Mouse (Mus musculus) mesoderm, embryonic 11.5 days (tissue): Measurements from ENCODE around the gene Hyal1.

Source experiments
- DNase-seq: peaks from one replicate; pipeline ENCODE4 v3.0.0-alpha.2; 2012; ENCODE audit warnings: low read depth, low spot score

The Hyal1 gene

DNA sequence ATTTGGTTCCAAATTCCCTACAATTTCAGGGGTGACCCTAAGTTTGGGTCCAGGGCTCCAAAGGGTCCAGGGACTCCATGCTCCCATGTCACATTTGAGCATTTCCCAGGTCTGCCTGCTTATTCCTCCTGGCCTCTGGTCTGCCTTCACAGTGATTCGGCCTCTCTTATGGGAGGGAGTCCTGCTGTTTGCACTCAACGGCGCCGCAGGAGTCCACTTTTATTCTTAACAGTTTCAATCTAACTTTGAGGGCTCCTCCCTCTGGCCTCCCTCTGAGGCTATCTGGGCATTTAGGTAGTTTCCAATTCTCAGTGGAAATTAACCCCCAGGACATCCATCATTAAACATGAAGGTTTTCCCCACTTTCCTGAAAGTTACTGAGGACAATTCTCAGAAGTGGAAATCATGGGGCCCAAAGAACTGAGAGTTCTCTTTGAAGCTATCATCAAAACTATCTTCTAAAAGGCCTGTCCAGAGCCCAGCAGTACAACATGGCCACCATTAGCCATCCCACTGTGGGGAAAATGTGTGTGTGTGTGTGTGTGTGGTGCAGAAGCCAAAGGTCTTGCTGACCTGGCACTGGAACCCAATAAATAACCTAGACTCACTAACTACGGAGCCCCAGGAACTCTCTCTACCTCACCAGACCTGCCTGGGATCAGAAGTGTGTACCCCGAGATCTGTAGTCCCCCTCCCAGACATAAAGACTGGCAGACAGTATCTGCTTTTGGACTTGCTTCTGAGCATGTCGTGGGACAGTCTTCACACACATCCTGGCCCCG, 17.7 kb downstream of the Hyal1 start:
- DNase-seq: no peak

DNA sequence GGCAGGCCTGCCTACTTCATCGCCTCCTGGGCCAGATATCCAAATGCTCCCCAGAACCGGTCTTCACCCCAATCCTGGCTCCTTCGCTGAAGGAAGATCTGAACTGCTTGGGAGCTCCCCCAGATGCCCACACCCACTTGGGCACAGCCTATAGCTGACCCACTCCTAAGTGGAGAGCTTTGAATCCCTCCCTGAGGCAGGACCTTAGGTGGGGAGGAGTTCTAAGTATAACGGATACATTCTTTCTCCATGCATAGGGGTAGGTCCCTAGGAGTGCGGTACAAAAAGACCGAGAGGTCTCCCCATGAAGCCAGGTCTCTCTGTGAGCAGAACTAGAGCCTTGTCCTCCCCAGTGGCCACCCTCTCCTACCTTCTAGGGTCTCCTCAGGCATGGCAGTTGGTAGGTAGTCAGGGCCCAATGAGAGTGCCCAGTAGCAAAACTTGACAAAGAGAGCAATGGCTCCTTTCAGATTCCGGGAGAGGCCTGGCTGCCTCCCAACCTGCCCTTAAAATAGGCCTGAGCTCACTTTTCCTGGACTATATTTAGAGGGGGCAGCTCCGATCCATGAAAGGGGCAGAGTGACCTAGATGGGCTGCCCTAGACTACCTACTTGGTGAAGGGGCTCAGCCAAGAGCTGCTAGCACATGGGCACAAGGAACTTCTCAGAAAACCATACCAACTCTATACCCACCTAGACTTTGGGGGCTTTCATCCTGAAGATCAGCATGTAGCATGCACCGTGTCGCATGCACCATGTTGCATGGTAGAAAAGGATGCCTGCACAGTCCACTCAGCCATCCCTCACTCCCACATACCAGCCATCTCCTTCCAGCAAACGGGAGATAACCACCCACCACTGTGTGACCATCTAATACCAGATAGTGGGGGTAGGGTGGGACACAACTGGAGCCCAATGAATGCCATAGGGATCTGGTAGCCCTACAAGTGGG, 20.2 kb downstream of the Hyal1 start:
- DNase-seq: no peak

DNA sequence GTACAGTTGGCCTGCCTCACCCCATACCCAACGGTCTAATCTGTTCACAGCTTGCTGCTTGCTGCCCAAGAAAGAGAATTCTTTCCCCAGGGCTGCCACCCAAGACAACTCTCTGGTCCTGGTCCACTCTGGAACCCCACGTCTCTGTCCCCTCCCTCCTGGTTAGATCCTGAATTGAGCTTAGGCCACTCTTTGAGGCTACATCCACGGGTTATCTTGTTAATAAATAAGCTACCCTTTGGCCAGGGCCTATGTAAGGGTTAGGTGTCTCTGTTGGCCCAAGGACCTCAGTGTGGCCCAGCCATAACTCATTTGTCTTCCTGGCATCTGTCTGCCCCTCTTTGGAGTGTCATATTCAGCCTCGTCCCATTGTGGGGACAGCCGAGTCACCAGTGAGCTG, 21.7 kb downstream of the Hyal1 start:
- no peak for DNase-seq

DNA sequence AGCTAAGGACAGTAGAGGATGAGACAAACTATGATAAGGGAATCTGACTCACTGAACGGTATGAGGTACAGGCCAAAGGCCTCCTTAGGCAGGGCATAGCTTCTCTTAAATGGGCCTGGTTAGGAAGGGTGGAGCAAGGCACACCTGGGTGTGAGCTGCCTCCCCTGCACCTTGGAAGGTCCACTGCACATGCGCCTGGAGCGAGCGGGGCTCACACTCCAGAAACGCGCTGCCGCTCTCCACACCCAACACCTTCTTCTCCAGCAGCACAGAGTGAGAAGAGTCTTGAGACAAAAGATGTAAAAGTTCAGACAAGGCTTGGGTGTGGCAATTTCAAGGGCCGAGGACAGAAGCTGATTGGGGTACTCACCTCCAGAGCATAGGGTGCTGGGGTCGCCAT, 22.7 kb downstream of the Hyal1 start:
- DNase-seq: no peak

DNA sequence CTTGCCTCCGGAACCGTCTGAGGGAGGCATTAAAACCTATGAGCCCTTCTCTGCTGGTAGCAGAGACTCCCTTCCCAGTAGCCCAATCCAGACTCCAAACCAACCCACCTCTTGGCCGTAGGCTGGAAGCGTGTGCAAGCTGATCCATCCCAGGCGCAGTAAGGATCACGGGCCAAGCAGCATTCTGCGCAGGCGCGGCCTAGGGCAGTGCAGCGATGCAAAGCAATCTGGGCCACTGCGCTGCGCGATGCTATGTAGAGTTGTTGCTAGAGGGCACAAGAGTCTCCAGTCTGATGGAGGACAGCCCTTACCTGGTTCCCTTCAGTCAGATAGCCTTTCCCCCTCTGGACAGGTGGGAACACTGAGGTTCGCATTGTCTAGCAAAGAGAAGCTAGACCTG, 23.1 kb downstream of the Hyal1 start:
- DNase-seq: no peak

DNA sequence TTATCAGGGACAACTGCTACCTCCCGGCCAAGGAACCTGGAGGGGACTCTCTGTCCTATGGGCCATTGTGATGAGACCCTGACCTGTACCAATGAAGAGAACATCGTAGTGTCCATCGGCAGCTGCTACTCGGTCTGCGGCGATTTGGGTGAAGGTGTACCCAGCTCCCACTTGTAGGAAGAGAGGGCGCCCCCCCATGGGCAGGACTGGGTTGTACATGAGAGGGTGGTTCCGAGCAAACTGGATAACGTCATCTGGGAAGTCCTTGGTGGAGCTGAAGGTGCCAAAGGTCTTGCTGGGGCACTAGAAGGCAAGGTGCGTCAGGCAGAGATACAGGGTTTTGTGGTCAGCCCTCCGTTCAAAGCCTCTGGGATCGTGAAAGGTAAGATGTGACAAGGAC, 24.0 kb downstream of the Hyal1 start:
- DNase-seq: no peak

DNA sequence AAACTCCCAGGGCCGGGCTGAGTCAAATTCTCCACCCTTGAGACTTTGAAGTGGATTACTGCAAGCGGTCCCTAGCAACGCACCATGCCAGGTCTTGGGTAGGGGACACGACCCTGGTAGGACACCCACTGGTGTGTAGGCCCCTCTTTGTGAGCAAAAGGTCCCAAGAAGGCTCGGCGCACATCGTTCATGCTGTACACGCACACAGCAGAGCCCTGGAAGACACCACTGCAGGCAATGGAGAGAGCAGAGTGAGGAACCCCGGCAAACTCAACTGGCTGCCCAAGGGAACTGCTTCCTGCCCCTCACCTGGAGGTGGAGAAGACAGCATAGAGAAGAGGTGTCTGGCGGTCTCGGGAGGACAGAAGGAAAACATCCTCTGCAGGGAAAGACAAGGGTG, 24.5 kb downstream of the Hyal1 start:
- no peak for DNase-seq

DNA sequence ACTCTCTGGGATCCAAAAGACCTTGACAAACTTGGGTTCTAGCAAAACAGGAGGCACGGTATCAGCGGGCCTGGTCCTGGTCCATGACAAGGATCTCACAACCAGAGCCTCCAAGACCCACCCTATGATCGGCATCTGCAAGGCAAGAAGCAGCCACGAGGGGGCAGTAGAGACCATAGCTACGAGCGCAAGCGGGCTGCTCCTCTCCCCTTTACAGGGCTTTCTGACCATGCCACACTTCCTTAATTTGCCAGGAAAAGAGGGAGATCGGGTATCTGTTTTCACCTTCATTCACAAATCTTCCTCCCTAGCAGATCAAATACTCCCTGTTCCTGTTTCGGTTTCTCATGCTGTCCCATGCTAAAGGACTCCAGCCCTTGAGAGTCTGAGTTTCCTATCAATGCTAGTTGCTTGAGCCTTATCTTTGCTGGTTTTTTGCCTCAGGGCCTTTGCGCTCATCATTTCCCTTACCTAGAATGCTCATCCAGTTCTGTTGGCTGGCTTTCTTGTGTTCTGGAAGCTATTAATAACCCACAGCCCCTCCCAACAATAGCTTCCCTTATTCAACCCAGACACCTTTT, 25.4 kb downstream of the Hyal1 start:
- DNase-seq: peak; percentile 91

DNA sequence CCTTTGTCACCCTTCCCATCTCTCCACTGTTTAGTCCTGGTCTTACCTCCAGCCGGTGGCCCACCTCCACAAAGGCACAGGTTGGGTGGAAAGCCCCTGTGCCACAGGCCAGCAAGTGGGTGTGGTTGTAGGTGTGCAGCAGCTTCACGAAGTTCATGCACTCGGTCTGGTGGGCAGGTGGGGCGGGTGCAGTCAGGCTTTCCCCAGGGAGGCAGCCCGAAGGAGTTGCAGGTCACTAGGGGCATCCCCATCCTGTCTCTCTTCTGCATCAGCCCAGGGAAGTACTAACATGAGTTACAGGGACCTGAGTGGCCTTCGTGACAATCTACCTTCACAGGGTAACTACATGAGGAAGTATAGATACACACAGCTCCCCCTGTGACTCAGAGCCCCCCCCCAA, 26.5 kb downstream of the Hyal1 start:
- DNase-seq: no peak

DNA sequence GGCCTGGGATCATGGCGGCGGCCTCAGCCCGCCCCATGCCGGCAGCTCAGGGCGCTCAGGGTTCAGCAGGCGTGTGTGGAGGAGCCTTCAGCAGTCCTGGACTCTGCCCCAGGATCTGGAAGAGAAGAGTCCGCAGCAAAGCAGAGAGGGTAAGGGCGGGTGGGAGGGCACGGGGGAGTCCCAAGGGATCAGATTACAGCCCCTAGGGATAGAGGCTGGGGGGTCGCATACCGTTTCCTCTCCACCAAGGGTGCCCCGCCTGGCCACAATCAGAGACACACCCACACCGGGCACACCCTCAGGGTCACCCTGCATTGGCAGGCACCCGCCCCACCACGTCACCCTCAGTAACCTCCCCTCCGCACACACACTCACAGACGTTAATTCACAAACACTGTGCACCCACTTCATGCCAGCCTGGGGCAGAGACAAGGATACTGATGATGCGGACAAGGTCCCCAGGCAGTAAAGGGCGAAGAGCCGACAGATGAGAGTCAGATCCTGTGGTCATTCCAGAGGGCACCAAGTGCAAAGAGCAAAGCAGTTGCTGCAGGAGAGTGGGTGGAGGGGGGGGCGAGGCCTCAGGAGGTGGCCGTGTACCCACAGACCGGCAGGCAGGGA, 28.4 kb downstream of the Hyal1 start:
- no peak for DNase-seq

DNA sequence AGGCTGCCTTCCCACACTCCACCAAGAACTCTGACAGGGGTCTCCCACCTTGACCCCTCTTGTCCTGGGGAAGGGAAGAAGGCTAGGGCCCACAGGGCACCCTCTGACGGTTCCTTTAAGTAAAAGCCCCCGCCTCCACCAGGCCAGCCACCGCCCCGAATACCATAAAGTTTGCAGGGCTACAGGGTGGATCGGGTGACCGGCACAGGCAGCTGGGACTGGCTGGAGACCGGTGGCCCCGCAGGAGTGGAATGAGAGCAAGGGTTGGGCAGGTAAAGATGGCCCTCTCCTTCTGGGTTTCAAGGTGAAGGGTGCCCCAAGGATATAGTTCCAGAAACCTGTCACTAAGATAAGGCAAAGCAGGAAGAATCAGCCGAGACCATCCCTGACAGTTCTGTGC, 29.9 kb downstream of the Hyal1 start:
- no peak for DNase-seq

DNA sequence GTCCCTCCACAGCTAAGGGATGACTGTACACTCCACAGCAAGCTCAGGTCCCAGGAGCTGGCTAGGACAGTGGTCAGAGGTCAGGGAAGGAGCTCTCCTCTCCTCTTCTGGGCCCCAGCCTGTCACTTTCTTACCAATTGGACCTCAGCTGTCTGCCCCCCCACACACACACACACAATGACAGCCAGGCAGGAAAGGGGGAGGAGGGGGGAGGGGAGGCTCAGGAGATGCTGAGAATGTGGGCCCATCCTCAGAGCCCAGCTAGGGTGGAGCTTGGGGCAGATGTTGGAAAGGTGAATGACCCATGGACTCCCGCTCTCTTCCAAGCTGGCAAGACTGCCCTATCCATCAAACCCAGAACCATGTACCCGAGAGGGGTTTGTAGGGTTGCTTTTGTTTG, 30.3 kb downstream of the Hyal1 start:
- no peak for DNase-seq

DNA sequence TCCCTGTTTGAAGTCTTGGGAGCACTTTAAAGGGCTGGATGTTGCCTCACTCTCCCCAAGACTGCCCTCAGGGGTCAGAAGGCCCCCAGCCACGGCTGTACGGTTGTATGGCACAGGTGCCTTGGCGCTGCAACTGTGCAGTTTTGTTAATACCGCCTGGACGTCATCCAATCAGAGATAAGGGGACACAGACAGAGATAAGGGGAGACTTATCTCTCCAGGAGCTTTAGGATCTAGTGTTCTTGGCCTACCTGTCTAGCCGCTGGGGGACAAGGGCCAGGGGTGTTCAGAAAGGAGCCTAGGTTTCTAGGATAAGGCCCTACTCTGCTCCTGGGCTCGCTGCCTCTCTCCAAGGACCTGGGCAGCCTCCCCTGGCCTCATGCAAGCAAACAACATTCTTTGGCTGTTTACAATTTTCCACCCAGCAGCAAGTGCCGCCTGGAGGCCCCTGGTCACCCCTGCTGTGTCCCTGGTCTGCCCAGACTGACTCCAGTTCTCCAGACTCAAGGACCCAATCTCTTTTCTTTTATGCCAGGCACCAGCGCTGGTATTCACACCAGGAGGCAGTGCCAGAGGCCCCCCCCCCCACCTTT, 31.0 kb downstream of the Hyal1 start:
- DNase-seq: no peak

DNA sequence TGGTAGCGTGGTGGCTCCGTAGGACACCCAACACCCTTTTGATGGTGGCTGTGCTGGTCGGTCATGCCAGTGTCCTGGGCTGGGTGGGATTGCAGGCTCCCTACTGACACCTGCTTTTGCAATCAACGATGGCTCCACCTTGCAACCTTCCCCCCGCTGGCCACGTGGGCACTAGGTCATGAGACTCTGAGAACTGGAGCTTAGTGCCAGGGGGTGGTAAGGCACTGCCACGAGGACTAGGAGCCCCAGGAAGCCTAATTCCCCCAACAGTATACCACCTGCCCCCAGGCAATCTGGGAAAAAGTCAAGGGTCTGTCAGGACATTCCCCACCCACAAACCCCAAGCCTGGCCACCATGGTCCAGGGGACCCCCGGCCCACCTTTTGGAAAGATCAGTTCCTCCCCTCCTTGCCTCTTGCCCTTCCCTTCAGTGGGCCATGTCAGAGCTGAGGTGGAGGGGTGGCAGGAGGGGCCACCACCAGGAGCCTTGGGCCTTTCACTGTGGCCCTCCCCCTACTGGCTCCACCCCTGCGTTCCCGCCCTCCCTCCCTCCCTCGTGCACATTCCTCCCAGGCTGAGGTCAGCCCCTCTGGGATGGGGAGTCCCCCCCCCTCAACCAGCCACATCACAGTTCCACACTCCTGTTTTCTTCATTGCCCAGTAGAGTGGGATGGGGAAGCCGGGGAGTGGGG, 32.2 kb downstream of the Hyal1 start, which contains the start of gene Sema3b:
Gene Sema3b, minus strand, starts transcription at position 489 of the 692 bp plus-strand sequence.
- DNase-seq: no peak

DNA sequence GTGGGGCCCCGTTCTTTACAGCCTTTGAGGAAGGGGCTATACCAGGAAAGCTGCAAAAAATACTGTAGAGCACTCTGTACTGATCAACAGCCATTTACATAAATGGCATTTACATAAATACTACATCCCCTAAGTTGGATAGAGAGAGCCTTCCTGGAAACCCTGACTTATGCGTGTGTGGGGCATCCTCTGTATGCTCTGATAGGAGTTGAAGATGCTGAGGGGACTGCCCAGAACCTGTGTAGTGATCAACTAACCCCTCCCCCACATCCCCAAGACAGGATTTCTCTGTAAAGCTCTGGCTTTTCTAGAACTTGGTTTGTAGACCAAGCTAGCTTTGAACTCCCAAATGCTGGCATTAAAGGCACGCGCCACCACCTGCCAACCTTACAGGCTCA, 32.7 kb downstream of the Hyal1 start:
- no peak for DNase-seq

DNA sequence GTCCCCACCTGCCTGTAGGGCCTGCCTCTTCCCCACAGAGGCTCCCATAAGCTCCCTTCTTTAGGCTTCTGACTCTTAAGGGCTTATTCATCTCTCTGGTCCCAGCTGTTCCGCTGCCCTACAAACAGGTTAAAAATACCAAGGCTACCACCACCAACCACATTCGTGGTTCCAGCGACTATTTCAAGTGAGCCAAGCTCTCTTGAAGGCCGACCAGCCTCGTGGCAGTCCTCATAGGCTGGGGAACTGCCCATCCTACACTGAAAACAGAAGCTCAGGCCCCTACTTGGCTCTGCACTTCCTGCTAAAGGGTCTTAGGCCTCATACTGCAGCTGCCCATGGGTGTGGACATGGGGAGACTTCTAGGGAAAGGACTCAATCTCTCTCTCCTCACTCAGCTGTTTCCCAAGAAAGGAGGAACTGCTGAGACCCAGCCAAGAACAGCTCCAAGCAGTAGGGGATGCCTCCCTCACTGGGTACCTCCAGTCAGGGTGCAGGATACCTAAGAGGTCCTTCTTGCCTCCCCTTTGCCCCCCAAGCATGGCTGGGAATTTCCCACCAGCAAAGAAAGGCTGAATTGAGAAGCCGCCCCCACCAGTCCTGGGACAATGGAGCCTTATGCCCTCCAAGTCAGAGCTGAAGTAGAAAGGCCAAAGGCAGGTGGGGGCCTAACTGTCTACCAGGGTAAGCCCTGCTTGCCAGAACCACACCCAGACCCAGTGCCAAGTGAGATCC, 34.9 kb downstream of the Hyal1 start:
- DNase-seq: no peak

DNA sequence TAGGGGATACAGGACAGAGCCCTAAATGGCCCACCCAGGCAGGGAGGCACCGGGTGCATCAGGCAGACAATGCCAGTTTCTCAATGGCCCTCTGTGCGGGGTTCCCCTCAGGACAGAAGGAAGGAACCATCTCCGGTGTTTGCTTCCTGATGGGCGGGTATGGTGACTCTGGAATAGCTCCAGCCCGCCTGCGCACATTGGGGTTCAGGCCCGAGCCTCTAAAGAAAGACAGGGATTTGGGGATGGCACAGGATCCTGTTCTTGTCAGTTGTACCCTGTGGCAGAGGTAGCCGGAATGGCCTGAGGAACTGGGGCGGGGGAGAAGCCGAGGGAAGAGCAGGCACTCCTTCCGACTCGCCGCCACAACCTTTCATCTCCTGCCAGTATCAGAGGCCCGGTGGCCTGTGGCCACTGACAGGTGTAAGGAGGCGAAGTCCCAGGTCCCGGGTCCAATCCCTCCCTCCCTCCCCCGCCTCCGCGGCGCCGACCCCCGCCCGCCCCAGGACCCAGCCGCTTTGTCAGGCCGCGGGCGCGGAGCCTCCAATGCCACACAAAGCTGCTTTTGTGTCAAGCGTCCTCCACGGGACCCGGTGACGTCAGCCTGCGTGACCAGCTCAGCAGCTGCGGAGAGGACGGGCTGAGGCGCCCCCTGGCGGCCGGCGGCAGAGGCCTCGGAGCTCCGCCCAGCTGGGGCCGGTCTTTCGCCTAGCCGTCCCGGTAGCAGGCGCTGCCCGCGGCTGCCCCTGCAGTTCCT, 35.6 kb downstream of the Hyal1 start:
- peak; percentile 99 for DNase-seq

DNA sequence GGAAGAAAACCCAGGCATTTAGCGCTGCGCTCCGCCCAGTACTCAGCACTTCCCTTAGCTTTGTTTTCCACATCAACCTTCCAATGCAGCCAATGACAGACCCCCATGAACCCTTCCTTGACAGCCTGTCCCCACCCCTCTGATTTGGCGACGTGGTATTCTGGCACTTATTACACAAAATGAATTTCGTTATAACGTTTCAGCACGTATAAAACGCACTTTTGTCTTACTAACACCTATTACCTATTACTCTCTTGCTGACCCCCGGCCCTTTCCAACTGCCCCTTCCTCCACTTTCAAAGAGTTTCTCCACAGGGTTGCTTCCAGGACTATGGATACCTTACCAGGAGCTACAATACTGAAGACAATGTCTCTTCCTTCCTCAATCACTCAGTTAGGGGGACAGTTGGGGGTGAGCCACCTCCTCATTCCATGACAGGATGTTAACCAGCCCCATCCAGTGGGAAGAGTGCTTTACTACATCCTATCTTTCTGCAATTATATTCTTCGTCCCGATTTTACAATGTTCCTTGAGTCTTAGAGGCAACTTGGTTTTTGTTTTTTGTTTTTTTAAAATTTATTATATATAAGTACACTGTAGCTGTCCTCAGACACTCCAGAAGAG, 36.3 kb downstream of the Hyal1 start:
- no peak for DNase-seq

DNA sequence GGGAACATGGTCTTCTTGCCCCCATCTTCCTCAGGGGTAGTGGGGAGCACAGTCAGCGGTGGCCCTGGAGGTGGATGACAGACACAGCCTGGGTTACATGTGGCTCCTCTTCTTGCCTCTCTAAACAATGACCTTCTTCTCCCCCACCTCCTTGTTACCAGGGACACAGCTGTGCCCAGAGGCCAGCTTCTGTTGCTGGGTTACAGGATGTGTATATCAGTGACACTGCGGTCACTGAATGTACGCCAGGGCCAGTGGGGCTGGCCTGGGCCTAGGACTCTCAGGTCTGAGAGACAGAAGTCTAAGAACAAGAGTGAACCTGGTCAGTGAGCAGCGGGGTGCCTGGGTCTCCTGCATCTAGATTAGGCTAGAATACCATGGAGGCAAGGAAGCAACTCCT, 38.3 kb downstream of the Hyal1 start:
- DNase-seq: no peak
